Mouse (Mus musculus) left cerebral cortex, adult 18-20 months (tissue): ENCODE results near the gene Mms19. TPM values are rescaled to one million over a fixed set of nuclear protein-coding genes. Genes with fewer than 3 reads are reported as not detected.

Experiments used
- DNase-seq, 2 experiments: peaks; one replicate each; pipeline ENCODE4 v3.0.0; 2021 to 2022; ENCODE audit warnings: low spot score in 2 of 2, mixed read lengths in 1 of 2
- total RNA-seq, 2 experiments: library from RNA; stranded (reverse); gene quantifications; 2 replicates each; pipeline ENCODE4 v1.2.3; 2021

Mms19 gene
- total RNA-seq, 2 experiments from 2014 or later, result 30.9 to 32.3 TPM

DNA sequence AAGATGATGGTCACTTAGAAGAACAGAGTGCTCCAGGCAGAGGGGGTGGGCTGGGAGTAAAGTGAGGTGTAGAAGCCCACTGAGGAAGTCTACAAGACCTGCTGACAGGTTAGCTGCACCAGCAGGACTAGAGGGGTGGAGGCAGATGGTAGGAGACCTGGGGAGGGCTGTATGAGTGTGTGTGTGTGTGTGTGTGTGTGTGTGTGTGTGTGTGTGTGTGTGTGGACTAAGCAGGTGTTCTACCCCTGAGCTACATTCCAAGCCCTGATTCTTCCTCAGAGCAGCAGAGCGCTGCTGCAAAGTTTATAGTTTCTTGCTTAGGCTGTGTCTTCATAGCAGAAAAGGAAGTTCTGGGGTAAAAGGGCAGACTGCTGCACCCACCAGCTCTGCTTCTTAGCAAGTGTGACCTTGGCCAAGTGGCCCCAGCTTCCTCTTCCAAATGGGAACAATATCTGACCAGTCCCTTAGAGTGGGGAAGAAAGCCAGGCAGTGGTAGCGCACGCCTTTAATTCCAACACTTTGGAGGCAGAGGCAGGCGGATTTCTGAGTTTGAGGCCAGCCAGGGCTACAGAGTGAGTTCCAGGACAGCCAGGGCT lies 18.8 kb upstream of the Mms19 start:
- DNase-seq, result no peak

DNA sequence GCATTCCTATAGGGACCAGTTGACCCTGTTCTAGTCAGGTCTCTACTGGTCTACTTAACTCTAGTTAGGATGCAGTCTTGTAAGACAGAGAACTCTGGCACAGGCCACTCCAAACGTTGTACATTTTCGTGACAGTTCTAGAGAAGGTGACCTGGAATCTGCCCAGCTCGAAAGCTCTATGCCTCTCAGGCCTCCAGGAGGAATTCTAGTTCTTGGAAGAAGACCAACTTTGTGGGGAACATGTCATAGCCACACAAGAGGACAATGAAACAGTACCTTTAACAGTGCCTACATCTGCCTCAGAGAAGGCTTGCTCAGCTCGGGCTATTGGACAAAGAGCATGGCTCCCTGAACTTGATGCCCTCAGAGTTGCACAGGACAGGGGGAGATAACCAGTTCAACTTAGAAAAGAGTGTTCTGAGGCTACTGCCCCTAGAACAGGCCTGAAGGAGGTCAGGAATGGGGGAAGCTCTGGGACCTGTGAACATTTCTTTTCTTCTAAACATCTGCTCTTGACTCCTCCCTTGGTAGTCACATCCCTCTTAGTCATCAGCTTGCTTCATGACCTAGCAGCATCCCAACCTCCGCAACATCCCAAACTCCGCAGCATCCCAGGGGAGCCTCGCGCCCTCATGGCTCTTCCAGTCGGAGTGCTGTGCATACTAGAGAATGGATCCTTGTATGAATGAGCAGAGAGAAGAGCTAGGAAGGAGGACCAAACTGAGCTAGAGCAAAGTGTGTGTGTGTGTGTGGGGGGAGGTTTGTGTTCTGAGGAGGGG lies 18.0 kb upstream of the Mms19 start:
- no peak for DNase-seq

- DNase-seq, result no peak
These were observed 16.1 kb upstream of the Mms19 start for GRCm38 (mm10) chr19:41997090-41997489.

GRCm38 (mm10) chr19:41995483-41995882 lies 14.5 kb upstream of the Mms19 start:
- no peak for DNase-seq

GRCm38 (mm10) chr19:41994023-41994422 lies 13.1 kb upstream of the Mms19 start:
- DNase-seq, result no peak

- peak; percentile 80 to 83 for DNase-seq
These were observed 12.5 kb upstream of the Mms19 start for GRCm38 (mm10) chr19:41993484-41993883.

GRCm38 (mm10) chr19:41992971-41993370 lies 12.0 kb upstream of the Mms19 start:
- no peak for DNase-seq

DNA sequence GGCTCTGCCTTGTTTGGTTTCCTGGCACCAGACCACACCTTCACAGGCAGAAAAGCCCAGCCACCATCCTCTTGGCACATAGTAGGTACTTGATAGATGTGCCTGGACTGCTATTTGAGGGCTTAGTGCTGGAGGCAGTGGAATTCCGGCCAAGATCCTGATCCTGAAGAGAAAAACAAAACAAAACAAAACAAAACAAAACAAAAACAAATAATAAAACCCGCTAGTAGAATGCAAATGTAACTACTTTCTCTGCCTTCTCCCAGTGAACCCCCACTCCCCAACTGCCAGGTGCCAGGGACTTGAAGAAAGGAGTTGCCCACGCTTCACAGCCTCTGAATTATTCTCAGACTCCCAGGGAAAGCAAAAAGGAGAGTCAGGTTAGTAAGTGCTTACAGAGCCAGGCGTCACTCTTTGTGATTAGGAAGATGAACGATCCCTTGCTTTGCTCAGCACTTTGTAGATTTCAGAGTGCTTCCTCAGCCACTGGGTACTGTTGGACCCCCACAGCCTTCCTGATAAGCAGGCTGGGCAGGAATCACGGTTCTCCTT lies 11.0 kb upstream of the Mms19 start:
- no peak for DNase-seq

- DNase-seq, result no peak
These were observed 8.9 kb upstream of the Mms19 start for GRCm38 (mm10) chr19:41989810-41990209.

GRCm38 (mm10) chr19:41987206-41987605 lies 6.2 kb upstream of the Mms19 start:
- DNase-seq, result no peak

- DNase-seq, result no peak
These were observed 5.0 kb upstream of the Mms19 start for GRCm38 (mm10) chr19:41985994-41986393.

DNA sequence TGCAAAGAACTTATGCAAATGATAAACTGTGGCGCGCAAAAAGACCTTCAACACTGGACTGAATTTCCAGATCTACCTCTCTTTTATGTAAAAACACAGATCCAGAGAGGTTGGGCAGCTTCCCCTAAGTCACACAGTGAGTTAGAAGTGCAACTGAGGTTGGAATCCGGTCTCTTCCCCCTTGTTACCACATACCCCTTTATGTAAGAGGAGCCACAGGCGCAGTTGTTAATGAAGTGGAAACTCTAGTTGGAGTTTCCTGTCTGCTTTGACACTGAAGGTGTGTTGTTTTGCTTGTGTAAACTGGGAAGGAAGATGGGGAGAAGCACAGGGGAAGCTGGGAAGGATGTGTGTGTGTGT lies 1.8 kb upstream of the Mms19 start:
- no peak for DNase-seq

DNA sequence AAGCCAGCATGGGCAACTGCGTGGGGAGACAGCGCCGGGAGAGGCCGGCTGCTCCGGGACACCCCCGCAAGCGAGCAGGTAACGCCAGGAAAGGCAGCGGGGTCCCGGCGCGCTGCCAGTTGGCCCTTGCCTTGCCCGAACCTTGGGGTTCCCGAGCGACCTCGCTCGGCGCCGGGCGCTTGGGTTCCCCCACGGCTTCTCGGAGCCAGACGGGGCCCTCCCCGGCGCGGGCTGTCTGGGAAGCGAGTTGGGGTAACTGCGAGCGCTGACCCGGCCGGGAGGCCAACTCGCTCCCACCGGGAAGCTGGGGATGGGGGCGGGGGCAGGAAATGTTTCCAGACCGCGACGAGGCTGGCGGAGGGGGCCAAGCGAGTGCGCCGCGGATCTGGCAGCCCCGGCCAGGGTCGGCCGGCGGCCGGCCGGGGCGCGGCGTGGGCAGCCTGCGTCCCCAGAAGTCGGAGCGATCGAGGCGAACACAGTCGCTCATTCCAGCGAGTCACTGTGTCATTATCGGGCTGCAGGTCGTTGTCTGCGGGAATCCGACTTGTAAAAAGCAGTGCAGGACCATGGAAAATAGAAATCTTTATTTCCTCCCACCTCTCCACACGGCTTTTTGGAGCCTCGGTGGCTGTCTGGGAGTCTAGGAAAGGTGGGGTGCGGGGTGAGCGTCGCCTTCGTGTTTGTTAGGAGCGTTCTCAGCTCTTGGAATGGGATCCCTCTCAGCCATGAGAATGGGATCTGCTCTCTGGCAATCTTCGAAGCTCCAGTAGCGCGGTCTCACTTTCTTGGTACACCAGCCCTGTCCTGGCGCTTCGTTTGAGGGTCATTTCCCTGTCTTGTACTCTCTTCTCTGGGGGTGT lies 1.2 kb upstream of the Mms19 start:
- DNase-seq, result peak in 1 of 2 experiments; percentile 37

GRCm38 (mm10) chr19:41981595-41981927 lies 604 bp upstream of the Mms19 start, which contains the start of gene Ubtd1:
TSS of gene Ubtd1 (plus strand) at chr19:41981763.
- DNase-seq, result no peak

DNA sequence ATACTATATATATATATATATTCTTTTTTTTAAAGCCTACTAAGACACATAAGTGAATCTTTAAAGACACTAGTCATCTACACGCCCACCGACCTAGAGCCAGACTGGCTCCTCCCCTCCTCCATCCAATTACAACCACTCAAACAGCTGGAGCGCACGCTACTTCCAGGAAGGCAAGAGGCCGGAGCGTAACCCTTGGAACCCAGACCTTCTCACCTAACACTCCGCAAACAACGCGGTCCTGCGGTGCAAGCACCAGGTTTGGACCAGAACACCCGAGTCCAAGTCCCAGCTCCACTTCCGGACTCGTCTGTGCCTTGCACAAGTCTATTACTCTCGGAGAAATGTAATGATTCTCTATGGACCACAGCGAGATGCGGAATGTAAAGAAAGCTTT lies 537 bp downstream of the Mms19 start:
- DNase-seq, result peak in 1 of 2 experiments; percentile 7

DNA sequence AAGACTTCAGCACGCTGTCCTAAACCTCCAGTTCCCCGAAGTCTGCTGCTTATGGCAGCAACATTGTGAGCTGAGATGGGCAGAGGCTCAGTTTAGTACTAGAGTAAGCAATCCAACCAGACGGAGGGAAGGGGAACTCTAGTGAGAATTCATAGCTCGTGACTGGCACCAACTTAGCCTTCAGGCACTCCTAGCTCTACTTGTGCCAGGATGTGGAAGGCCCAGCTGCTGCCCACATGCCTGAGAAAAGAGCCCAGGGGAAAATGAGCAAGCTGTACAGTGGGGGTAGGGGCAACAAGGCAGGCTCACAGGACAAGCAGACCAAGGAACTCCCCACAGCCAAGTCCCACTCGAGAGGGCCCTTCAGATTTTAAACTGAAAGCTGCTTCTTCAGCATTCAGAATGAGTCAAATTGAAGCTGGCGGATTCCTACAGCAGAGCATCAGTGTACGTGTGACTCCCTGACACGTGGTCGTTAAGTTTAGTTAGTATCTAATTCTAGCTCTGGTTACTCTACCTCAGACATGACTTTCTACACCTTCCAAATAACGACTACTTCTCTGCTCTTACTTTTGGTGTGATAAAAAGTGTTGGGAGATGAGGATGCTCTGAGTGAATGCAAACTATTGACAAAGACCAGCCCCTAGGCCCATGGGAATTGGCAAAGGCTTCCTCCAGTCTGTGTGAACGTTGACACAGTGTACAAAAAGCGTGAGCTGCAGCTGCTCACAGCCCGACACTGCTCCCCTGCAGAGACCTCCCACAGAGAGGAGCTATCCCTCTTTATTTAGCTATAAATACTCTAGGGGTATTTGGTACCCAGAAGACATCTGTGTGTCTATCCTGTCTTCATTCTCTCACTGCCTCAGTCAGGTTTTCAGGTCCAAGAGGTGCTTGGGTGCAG lies 6.8 kb downstream of the Mms19 start:
- peak; percentile 18 to 40 for DNase-seq

DNA sequence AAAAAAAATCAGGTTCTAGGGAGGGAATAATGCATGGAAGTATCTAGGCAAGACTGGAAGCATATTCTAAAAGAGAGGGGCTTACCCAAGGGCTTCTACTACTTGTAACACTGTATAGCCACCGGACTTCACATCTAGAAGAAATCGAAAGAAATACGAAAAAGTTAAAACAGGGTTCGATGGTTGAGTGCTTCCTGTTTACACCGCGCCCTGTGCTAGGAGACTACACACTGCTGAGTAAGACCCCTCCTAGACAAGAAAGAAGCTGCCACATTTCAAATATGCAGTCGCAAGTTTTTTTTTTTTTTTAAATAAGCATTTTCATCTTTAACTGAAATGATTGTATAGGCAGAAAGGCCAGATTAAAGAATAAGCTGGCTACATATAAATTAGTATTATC lies 11.3 kb downstream of the Mms19 start:
- no peak for DNase-seq

- DNase-seq, result no peak
These were observed 27.4 kb downstream of the Mms19 start for GRCm38 (mm10) chr19:41953574-41953973.

DNA sequence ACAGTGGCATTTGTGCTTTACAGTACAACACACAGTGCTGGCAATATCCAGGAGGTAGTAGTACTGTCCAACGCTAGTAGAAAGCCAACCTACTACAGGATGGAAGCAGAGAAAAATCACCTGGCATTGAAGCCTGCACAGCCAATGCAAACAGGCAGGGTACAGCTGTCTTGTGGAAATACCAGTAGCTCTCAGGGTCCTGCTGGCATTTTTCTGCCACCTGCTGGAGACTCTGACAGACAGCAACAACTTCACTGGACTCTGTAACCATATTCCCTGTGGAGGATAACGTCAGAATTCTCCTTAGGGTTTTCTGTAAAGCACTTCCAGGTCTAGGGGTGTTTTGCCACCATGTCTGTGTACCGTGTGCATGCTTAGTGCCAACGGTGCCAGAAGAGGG lies 28.7 kb downstream of the Mms19 start:
- no peak for DNase-seq

DNA sequence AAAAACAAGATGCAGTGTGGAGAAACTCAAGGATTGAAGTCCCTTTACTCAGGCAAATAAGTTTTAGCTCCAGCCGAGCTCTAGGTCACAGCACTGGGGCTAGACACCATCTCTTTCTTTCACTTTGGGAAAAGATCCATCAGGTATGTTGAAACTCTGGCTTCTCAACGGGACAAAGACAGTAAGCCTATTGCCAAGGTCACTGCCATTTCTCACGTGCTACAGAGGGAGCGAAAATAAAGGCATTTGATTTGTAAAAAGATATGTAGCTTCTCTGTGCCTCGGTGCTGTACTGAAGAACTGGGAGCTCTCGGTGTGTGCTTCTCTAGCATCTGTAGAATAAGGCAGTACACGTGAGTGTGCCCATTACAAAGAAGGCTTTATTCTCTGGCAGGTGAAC lies 37.1 kb downstream of the Mms19 start:
- no peak for DNase-seq

DNA sequence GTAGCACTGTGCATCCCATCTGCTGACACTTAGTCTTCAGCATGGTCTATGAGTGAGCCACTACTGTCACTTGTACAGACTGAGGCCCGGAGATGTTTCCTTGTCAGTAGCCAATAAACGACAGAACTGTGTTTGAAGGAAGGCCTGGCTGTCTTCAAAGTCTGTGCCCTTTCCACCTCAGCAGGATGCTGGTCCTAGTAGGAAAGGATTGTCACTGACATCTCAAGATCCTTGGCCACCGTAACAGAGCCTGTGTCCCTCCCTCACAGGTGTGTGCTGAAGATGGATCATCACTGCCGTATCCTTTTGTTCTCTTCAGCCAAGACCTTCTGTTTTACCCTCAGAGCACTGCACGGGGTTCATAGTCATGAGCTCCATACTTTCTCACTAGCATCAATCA lies 42.4 kb downstream of the Mms19 start:
- no peak for DNase-seq
